ENCODE assay signal across 25 mouse cellular contexts in genomic region chr11:71615526-71615925, GRCm38 (mm10).
"Had no signal": no experiment of that assay in that cellular context is flagged by ENCODE, and none has a peak within 500 bp of the region (broad histone marks: within the 10 kb centered on the region; RNA-seq: fewer than 3 reads in every experiment).

No protein-coding gene starts in this region.

- H3K9me3 ChIP-seq: kidney, embryonic 15.5 days; limb, embryonic 12.5 days; limb, embryonic 15.5 days; lung, embryonic 15.5 days; midbrain, embryonic 10.5 days; midbrain, embryonic 13.5 days; neural tube, embryonic 13.5 days; stomach, embryonic 15.5 days had no signal

- H3K4me1 ChIP-seq: kidney, embryonic 15.5 days; limb, embryonic 12.5 days; limb, embryonic 15.5 days; lung, embryonic 15.5 days; megakaryocyte, embryonic 14.5 days; midbrain, embryonic 10.5 days; stomach, embryonic 15.5 days had no signal

- H3K27me3 ChIP-seq: kidney, embryonic 15.5 days; limb, embryonic 12.5 days; limb, embryonic 15.5 days; lung, embryonic 15.5 days; megakaryocyte, embryonic 14.5 days; midbrain, embryonic 13.5 days; neural tube, embryonic 13.5 days; stomach, embryonic 15.5 days had no signal

- H3K36me3 ChIP-seq: kidney, embryonic 15.5 days; limb, embryonic 12.5 days; limb, embryonic 15.5 days; lung, embryonic 15.5 days; midbrain, embryonic 10.5 days; midbrain, embryonic 13.5 days; neural tube, embryonic 13.5 days; stomach, embryonic 15.5 days had no signal

- H3K27ac ChIP-seq: kidney, embryonic 15.5 days; left cerebral cortex, adult 2 months; limb, embryonic 12.5 days; limb, embryonic 15.5 days; liver, embryonic 14.5 days; lung, embryonic 15.5 days; midbrain, embryonic 10.5 days; midbrain, embryonic 13.5 days; neural tube, embryonic 13.5 days; stomach, embryonic 15.5 days had no signal

- DNase-seq: kidney, adult 8-10 months; kidney, postnatal 10 days; kidney, postnatal 36 days; layer of hippocampus, postnatal 36 days; liver, postnatal 0 days; lung, postnatal 10 days; lung, postnatal 36 days; retina, postnatal 1 day; spleen, adult 18-20 months; thymus, adult 18-20 months; thymus, postnatal 4 days had no signal

- H3K9ac ChIP-seq: kidney, embryonic 15.5 days; limb, embryonic 12.5 days; limb, embryonic 15.5 days; liver, embryonic 14.5 days; liver, postnatal 0 days; lung, embryonic 15.5 days; midbrain, embryonic 13.5 days; neural tube, embryonic 13.5 days; stomach, embryonic 15.5 days had no signal

- H3K4me2 ChIP-seq: kidney, embryonic 15.5 days; limb, embryonic 12.5 days; limb, embryonic 15.5 days; liver, embryonic 11.5 days; lung, embryonic 15.5 days; midbrain, embryonic 13.5 days; neural tube, embryonic 13.5 days; stomach, embryonic 15.5 days had no signal

- H3K4me3 ChIP-seq: kidney, embryonic 15.5 days; left cerebral cortex, adult 2 months; limb, embryonic 12.5 days; limb, embryonic 15.5 days; lung, embryonic 15.5 days; megakaryocyte, embryonic 14.5 days; midbrain, embryonic 10.5 days; midbrain, embryonic 13.5 days; myocyte; neural tube, embryonic 13.5 days; stomach, embryonic 15.5 days had no signal

- ATAC-seq: liver, postnatal 0 days; midbrain, embryonic 13.5 days; midbrain, embryonic 16.5 days had no signal
